Mouse (Mus musculus) forelimb bud, embryonic 11.5 days (tissue): Measurements from ENCODE around the gene Nrp1.
A peak's percentile ranks its signal among the peaks of the same experiment; 100 is the strongest.

Experiments
- DNase-seq: peaks from one replicate; pipeline ENCODE4 v3.0.0-alpha.2; 2012; ENCODE audit warnings: low read depth, low spot score

Gene Nrp1

GRCm38 (mm10) chr8:128419984-128420383, 61.6 kb downstream of the Nrp1 start:
- no peak for DNase-seq

- no peak for DNase-seq
Measured at GRCm38 (mm10) chr8:128420402-128420801, 62.0 kb downstream of the Nrp1 start.

GRCm38 (mm10) chr8:128423813-128424212, 65.4 kb downstream of the Nrp1 start:
- DNase-seq = no peak

- DNase-seq = peak; percentile 62
Measured at GRCm38 (mm10) chr8:128424626-128425333, 66.4 kb downstream of the Nrp1 start.

- no peak for DNase-seq
Measured at GRCm38 (mm10) chr8:128427071-128427470, 68.7 kb downstream of the Nrp1 start.

GRCm38 (mm10) chr8:128428971-128429370, 70.6 kb downstream of the Nrp1 start:
- DNase-seq = no peak

DNA sequence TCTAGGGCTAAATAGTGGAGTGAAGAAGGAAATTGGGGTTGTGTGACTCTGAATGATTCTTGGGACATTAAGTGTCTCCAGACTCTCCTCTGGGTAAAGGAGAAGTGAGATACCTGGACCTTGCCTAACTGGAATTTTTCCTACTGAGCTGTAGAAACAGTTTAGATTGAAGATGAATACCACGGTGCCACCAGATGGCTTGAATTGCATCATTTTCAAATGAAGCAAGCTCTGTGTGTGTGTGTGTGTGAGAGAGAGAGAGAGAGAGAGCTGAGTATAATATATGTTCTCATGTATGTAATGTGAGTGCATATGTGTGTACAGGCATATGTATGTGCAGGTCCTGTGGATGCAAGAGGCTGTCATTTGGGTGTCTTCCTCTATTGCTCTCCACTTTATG, 72.7 kb downstream of the Nrp1 start:
- DNase-seq = no peak

DNA sequence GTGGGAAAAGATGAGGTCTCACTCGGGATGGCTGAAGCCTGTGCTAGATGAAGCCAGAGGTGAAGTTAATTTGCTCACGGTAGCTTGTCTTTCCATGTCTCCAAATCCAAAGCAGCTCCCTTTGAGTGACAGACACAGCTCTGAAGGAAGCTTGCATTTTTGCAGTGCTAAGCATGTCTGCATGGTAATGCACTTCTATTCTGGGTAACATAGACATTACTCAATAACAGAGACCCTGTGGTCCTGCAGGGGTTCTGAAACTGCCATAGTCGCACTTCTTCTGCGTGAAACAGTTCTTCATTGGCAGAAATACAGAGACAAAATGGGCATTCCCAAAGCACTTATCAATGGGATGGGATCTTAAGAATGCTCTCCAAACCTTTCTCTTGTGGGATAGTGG, 77.3 kb downstream of the Nrp1 start:
- no peak for DNase-seq

DNA sequence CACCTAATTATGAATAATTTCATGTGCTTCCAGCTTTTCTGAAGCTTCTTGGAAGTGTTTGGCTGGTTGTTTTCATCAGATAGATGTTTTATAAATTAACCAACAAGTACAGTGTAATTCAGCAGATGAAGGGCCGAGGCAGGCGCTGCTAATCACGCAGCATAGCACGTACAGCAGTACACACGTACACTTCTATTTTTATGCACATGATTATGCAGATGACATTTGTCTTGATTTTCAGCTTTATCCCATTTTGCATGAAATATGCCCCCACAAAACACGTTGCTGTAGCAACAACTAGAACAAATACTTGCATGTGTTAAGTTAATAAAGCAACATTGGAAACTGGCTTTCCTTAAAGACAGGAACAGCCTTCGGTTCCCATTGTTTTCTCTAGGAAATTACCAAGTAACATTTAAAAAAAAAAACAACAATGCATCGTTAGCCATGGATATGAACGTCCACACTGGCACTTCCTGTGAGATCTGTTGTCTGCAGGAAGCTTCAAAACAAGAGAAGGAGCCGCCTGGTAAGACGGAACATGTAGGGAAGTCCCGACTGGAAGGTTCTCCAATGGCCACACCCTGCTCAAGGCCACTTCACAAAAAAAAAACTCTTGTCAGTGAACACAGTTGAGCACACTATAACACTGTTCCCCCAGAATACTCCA, 78.9 kb downstream of the Nrp1 start:
- DNase-seq = no peak

GRCm38 (mm10) chr8:128441407-128441806, 83.0 kb downstream of the Nrp1 start:
- DNase-seq = no peak

GRCm38 (mm10) chr8:128445596-128445995, 87.2 kb downstream of the Nrp1 start:
- DNase-seq = no peak

- DNase-seq = no peak
Measured at GRCm38 (mm10) chr8:128446636-128447035, 88.2 kb downstream of the Nrp1 start.

- no peak for DNase-seq
Measured at GRCm38 (mm10) chr8:128447320-128447719, 88.9 kb downstream of the Nrp1 start.

GRCm38 (mm10) chr8:128450390-128451032, 92.1 kb downstream of the Nrp1 start:
- DNase-seq = no peak

GRCm38 (mm10) chr8:128451121-128451520, 92.7 kb downstream of the Nrp1 start:
- DNase-seq = no peak

GRCm38 (mm10) chr8:128453471-128453870, 95.1 kb downstream of the Nrp1 start:
- no peak for DNase-seq

DNA sequence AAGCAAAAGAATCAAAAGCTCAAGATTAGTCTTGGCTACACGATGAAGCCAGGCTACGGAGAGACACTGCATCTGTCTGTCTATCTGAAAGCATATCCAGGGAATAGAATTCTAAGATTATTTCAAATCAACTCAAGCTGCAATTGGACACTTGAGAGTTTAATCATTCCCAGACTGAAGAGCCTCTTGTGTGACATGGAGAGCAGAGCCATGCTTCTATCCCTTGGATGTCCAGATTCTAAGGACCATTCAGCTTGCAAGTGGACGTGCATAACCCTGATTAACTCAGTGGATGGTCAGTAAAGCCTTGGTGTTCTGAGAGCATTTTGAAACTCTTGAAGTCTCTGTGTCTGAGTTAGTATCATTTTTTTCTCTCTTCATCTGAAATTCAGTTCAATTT, 95.6 kb downstream of the Nrp1 start:
- DNase-seq = no peak

- no peak for DNase-seq
Measured at GRCm38 (mm10) chr8:128457277-128457676, 98.9 kb downstream of the Nrp1 start.

DNA sequence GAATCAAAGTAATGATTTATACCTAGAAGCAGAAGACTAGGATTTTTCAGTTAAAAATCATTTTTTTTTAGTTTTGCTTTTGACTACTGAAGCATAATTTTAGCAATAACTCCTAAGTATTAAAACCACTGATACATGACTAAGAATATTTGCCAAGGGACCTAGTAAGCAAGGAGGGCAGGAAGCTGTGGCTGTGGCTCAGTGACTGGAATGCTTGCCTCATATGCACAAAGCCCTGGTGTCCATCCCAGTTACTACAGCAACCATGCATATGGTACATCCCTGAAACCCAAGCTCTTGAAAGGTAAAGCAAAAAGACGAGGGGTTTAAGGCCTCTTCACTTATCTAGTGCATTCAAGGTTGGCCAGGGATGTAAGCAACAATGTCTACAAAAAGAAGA, 101.3 kb downstream of the Nrp1 start:
- DNase-seq = no peak

- DNase-seq = no peak
Measured at GRCm38 (mm10) chr8:128461716-128462115, 103.3 kb downstream of the Nrp1 start.

DNA sequence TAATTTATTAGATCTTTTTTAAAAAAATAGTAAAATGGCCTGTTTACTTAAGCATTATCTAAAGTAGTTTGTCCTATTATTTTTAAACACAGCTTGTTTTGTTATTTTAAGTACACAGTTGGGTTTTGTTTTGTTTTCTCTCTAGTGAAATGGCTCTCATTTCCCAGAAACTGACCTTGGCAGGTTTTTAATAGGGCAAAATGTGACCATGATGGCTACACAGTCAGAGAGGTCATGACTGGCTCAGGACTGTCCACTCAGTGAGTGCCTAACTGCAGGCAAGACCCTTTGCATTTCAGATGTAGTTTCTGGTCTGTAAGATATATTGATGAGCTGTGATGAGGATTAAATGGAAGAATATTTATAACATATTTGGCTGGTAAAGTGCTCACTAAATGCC, 104.8 kb downstream of the Nrp1 start:
- no peak for DNase-seq

GRCm38 (mm10) chr8:128464056-128464623, 105.7 kb downstream of the Nrp1 start:
- DNase-seq = no peak

DNA sequence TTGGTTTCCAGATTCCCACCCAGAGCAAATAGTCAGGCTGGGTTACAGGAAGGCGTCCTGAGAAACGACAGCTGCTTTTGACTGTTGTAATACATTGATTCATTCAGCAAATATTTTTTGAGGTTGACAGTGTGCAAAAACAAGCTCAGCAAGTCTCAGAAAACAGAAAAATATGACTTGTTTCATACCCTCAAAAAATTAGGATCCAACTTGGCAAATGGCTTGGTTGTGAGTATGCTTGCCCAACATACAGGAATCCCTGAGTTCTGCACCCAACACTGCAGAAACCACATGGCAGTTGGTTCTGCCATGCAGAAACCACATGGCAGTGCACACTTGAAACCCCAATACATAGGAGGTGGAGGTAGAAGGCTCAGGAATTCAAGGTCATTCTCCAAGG, 107.1 kb downstream of the Nrp1 start:
- DNase-seq = no peak
